Comparison of ENCODE assay signal across 18 mouse cellular contexts in genomic region chr13:84350791-84351190, GRCm38 (mm10).
DNase-seq lines count a peak whose midpoint lies in the region; ATAC-seq lines count a peak whose summit lies in the region.
"Had no signal": no experiment of that assay in that cellular context is flagged by ENCODE, and none has a peak within 500 bp of the region (broad histone marks: within the 10 kb centered on the region; RNA-seq: fewer than 3 reads in every experiment).

No protein-coding gene starts in this region.

- no peak overlapping the region for H3K4me3 ChIP-seq in midbrain, embryonic 14.5 days (replicated peaks; ENCODE audit: low read depth, low read length)
- H3K4me3 ChIP-seq in midbrain, embryonic 10.5 days = no peak overlapping the region
- no peak overlapping the region for H3K4me3 ChIP-seq in hindbrain, embryonic 16.5 days (ENCODE audit: low read length)
- H3K4me3 ChIP-seq: heart, embryonic 15.5 days had no signal

- H3K27me3 ChIP-seq in midbrain, embryonic 14.5 days (ENCODE audit: control insufficient read depth, insufficient read depth, low read length) = no peaks in the 10 kb centered on the region
- peaks cover 48% of the 10 kb centered on the region for H3K27me3 ChIP-seq in midbrain, embryonic 10.5 days (ENCODE audit: low read depth, poor library complexity, severe bottlenecking)
- H3K27me3 ChIP-seq in hindbrain, embryonic 16.5 days (replicated peaks; ENCODE audit: control insufficient read depth, insufficient read depth, low read length) = no peaks in the 10 kb centered on the region

- H3K27ac ChIP-seq in midbrain, embryonic 14.5 days (replicated peaks; ENCODE audit: low read depth, low read length) = no peak overlapping the region; the same call in 1 of the 2 replicates
- H3K27ac ChIP-seq in midbrain, embryonic 10.5 days (replicated peaks) = no peak overlapping the region
- H3K27ac ChIP-seq in hindbrain, embryonic 16.5 days (ENCODE audit: low read depth, low read length) = peak overlapping the region; percentile 97
- H3K27ac ChIP-seq: heart, embryonic 15.5 days; stomach, postnatal 0 days had no signal

- H3K4me2 ChIP-seq in midbrain, embryonic 14.5 days (ENCODE audit: low read length) = no peak overlapping the region
- H3K4me2 ChIP-seq in hindbrain, embryonic 16.5 days (ENCODE audit: low read length) = no peak overlapping the region
- H3K4me2 ChIP-seq: heart, embryonic 15.5 days had no signal

- peak; percentile 11 for DNase-seq in cerebellum, adult 9-11 months
- DNase-seq in cerebellum, adult 18-20 months = no peak
- peak; percentile 17 for DNase-seq in midbrain, embryonic 14.5 days
- DNase-seq in midbrain, embryonic 10.5 days (ENCODE audit: low spot score) = no peak
- DNase-seq in thymus, adult 18-20 months = no peak
- no peak for DNase-seq in gastrocnemius, postnatal 4 days (ENCODE audit: low spot score in 2 of 2)
- DNase-seq: adrenal gland, adult 2 months; heart, adult 18-20 months; kidney, adult 18-20 months; kidney, postnatal 14 days; layer of hippocampus, adult 9-11 months; liver, postnatal 0 days; lung, postnatal 14 days; thymus, postnatal 14 days had no signal

- H3K36me3 ChIP-seq in midbrain, embryonic 14.5 days (ENCODE audit: control insufficient read depth, insufficient read depth, low read length) = no peaks in the 10 kb centered on the region
- no peaks in the 10 kb centered on the region for H3K36me3 ChIP-seq in midbrain, embryonic 10.5 days
- H3K36me3 ChIP-seq in hindbrain, embryonic 16.5 days (ENCODE audit: control insufficient read depth, insufficient read depth, low read length) = no peaks in the 10 kb centered on the region
- H3K36me3 ChIP-seq: heart, embryonic 15.5 days had no signal

- no peaks in the 10 kb centered on the region for H3K9me3 ChIP-seq in midbrain, embryonic 14.5 days (ENCODE audit: control insufficient read depth, low read length)
- H3K9me3 ChIP-seq in midbrain, embryonic 10.5 days (replicated peaks) = no peaks in the 10 kb centered on the region
- no peaks in the 10 kb centered on the region for H3K9me3 ChIP-seq in hindbrain, embryonic 16.5 days (ENCODE audit: control insufficient read depth, low read length)
- H3K9me3 ChIP-seq: heart, embryonic 15.5 days had no signal

- WGBS in midbrain, embryonic 14.5 days = 42% methylated on average over 5 of the region's 5 CpGs
- WGBS in midbrain, embryonic 10.5 days = 49% methylated on average over 5 of the region's 5 CpGs
- 16% methylated on average over 5 of the region's 5 CpGs for WGBS in hindbrain, embryonic 16.5 days

- no peak for ATAC-seq in midbrain, embryonic 14.5 days (ENCODE audit: low FRiP score, low TSS enrichment)
- ATAC-seq in hindbrain, embryonic 16.5 days = no peak
- ATAC-seq in activated CD4-positive, CD25-positive, alpha-beta regulatory T cell, adult 4 months = no peak
- ATAC-seq: liver, postnatal 0 days had no signal

- H3K4me1 ChIP-seq in midbrain, embryonic 14.5 days (ENCODE audit: control insufficient read depth, insufficient read depth, low read length) = peaks cover 16% of the 10 kb centered on the region; the same call in 1 of the 2 replicates
- peaks cover 37% of the 10 kb centered on the region for H3K4me1 ChIP-seq in midbrain, embryonic 10.5 days
- H3K4me1 ChIP-seq in hindbrain, embryonic 16.5 days (ENCODE audit: control insufficient read depth, insufficient read depth, low read depth, low read length) = peaks cover 18% of the 10 kb centered on the region

- no peak overlapping the region for H3K9ac ChIP-seq in midbrain, embryonic 14.5 days (replicated peaks; ENCODE audit: low read length)
- H3K9ac ChIP-seq in hindbrain, embryonic 16.5 days (ENCODE audit: low read depth, low read length) = no peak overlapping the region
- H3K9ac ChIP-seq: heart, embryonic 15.5 days; liver, postnatal 0 days had no signal

Comparison
In these comparisons a context has a peak if more than half of its experiments do, and no peak if none do; other contexts are left out.
1. DNase-seq: peak in cerebellum, adult 9-11 months (single experiment) and midbrain, embryonic 14.5 days (single experiment); none in cerebellum, adult 18-20 months (0 of 2), midbrain, embryonic 10.5 days (single experiment), thymus, adult 18-20 months (0 of 2) and gastrocnemius, postnatal 4 days (0 of 2).